Mouse (Mus musculus) c-Kit-positive CD71-positive TER-119-positive erythroid progenitor cells, embryonic 14.5 days (primary cell): Measurements from ENCODE around the gene Agmo.

ENCODE experiments used
- DNase-seq: peaks from one replicate; pipeline ENCODE4 v3.0.0-alpha.2; 2013; ENCODE audit warnings: low spot score

Agmo gene

DNA sequence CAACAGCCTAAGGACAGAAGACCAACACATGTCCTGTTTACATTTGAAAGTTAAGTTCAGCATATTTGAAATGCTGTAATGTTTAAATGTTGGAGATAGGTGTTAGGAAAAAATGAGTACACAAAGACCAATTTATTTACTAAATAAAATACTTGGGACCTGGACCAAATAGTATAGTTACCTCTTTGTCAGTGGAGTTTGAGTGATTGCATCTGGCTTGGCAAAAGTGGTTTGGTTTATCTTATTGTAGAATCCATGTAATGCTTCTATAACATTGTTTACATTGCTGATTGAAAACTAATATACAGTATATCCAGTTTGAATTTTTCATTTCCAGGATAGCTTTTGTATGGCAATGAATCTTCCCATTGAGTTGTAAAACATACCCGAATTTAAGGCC lies 193.0 kb downstream of the Agmo start:
- no peak for DNase-seq

- DNase-seq, result no peak
Measured at GRCm38 (mm10) chr12:37442486-37443013, 201.1 kb downstream of the Agmo start.

GRCm38 (mm10) chr12:37445255-37445654 lies 203.8 kb downstream of the Agmo start:
- no peak for DNase-seq

GRCm38 (mm10) chr12:37449597-37449996 lies 208.2 kb downstream of the Agmo start:
- no peak for DNase-seq

- peak; percentile 21 for DNase-seq
Measured at GRCm38 (mm10) chr12:37450366-37451156, 209.1 kb downstream of the Agmo start.

GRCm38 (mm10) chr12:37471631-37472030 lies 230.2 kb downstream of the Agmo start:
- no peak for DNase-seq

GRCm38 (mm10) chr12:37476849-37477248 lies 235.4 kb downstream of the Agmo start:
- no peak for DNase-seq

GRCm38 (mm10) chr12:37487991-37488390 lies 246.6 kb downstream of the Agmo start:
- no peak for DNase-seq

DNA sequence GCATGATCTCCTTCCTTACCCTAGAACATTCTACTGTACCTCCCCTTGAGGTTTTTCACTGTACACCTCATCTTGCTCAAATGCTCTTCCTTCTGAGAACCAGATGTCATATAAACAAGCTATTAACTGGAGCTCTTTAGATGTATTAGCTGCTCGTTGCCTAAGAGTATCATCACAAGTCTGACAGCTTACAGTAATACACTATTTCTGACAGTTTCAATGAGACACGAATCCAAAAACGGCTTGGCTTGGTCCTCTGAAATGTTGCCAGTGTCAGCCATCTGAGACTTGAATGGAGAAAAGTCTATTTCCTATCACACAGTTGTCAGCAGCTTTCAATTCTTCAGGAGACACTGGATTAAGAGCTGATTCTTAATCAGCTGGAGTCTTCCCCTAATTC lies 257.4 kb downstream of the Agmo start:
- DNase-seq, result no peak

DNA sequence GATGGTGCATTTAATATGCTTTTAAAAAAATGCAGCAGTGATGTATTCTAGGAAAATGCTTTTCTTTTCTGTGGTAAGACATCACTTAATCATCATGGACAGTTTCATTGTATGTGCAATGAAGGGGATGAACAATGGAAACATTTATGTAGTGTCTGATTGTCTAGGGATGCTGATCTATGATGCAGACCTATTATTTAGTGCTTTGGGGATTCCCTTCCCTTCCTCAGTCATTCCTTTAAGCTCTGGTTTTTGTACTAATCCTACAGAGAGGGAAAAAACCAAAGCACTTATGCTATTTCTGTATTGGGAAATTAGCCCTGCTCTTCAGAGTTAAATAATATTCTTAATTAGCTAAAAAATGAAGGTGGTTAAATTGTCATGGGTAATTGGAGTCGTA lies 266.0 kb downstream of the Agmo start:
- no peak for DNase-seq

DNA sequence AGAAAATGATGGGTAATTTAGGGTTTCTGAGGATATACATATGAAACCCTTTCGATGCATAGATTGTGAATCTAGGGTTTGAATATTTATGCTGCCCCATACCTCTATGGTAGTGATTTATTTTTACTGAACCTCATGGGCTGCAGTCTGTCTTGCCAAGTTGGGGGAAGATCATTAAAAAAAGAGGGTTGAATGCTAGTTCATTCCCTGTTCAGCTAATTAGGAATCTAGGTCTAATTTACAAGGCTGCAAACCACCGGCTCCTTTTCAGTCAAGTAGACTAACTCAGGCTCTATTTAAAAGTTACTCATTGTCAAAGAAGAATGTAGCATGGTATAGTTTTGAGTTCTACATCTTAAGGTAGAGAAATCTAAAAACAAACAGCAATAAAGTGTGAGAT lies 266.4 kb downstream of the Agmo start:
- DNase-seq, result no peak

- no peak for DNase-seq
Measured at GRCm38 (mm10) chr12:37521772-37522171, 280.3 kb downstream of the Agmo start.

DNA sequence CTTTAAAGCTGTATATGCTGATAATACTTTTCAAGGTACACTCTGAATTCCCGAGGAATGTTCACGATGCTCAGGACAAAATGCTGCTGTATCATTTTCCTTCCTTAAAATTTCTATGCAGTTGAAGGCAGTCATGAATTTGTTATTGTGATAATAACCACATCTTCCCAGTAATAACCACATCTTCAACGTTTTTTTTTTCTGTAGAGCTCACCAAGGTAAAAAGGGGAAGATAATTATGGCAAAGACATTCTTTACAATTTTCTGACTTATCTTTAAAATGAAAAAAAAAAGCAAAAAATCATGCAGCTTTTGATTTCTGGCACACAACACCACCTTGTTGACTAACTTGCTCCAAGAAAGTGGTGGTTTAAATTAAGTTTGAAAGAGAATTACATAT lies 283.2 kb downstream of the Agmo start:
- DNase-seq, result no peak

GRCm38 (mm10) chr12:37540994-37541393 lies 299.6 kb downstream of the Agmo start:
- no peak for DNase-seq

DNA sequence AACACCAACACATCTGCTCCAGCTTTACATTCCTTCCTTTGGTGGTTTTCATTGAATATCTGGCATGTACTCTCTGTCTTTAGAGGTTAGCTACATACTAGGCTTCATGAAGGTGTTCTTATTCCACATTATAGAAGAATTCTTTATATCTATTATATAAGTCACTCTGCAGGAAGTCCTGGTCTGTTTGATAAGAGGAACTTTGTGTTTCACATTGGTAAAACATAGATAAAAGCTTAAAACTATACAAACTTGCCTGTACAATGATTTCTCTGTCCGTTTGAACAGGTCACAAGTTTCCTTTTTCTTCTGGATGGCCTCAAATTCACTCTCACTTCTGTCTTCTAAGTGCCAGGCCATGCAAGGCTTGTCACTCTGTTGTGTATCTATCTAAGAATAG lies 316.8 kb downstream of the Agmo start:
- no peak for DNase-seq

- DNase-seq, result no peak
Measured at GRCm38 (mm10) chr12:37565882-37566596, 324.6 kb downstream of the Agmo start.

DNA sequence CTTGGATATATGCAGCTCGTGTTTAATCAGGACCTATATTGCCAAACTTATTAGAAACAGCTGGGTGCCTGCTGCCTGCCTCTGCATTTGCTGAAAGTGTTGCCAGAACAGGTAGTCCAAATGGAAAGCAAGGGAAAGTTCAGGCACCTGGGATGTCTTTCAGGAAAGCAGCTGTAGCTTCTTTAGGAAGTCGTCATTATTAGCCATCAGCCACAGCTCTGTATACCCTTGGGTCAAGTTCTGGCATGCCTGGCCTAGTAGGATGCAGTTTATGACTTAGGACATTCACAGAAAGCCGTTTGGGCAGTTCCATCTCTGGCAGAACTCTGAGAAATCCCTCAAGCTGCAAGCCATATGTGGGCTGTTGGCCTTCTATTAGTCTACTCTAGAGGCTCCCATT lies 330.5 kb downstream of the Agmo start:
- DNase-seq, result no peak

- DNase-seq, result no peak
Measured at GRCm38 (mm10) chr12:37582777-37583176, 341.3 kb downstream of the Agmo start.

DNA sequence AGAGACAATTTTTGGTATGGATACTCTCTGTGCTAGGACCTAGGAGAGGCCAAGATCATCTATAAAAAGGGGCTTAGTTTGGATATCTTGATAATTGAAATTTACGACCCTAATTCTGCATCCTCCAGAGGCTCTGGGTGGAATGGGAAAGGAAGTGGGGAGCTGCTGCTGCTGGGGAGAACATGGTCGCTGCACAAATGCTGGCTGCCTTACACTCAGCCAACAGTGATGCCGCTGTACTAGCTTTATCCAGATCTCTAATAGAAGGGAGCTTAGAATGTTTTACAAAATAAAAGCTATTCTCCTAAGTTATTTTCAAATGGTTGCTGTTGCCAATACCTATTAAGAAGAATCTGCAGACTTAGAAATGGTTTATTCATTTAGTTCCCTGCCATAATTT lies 351.4 kb downstream of the Agmo start:
- no peak for DNase-seq

DNA sequence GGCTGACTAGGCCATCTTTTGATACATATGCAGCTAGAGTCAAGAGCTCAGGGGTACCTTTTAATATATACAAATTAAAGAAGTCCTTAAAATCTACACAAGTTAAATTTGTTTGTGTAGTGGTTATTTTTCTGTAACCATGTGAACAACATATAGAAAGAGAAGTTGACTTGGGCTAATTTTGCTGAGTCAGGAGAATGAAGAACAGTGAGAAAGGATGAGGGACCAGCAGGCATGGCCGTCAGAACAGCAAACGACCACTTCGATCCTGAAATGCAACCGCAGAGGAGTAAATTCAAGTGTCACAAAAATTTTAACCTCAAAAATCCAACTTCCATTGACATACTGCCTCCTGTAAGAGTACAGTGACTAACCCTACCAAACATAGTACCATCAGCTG lies 371.4 kb downstream of the Agmo start:
- no peak for DNase-seq

GRCm38 (mm10) chr12:37614769-37615168 lies 373.3 kb downstream of the Agmo start:
- no peak for DNase-seq

DNA sequence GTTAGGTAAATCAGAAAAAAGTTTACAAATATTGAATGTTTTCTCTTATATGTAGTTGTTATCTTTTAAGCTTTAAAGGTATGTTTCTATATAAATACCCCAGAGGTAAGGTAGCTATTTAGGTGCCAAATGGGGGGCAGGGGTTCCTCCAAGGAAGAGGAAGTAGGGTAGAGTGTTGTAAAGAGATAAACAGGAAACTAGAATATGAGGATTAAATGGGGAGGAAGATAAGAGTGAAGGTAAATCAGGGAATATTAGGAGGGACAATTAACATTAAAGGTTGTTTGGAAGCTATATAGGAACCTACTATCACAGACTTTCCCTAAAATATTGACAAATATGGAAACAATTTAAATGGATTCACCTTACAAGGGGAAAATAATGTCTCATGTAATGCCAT lies 382.6 kb downstream of the Agmo start:
- DNase-seq, result no peak
